Mouse (Mus musculus) heart, embryonic 15.5 days (tissue): ENCODE results near the gene Anxa9. TPM values are rescaled to one million over a fixed set of nuclear protein-coding genes. Genes with fewer than 3 reads are reported as not detected.

Source experiments
- ATAC-seq: fragments of 200-750 bp; cut with Nextera tagmentation; replicated peaks from 2 replicates; pipeline ENCODE4 v1.8.0; 2017; ENCODE audit warnings: low read depth, moderate TSS enrichment; ENCODE audit not compliant: insufficient number of reproducible peaks, insufficient read depth, low FRiP score
- H3K27ac ChIP-seq: fragments of 300-500 bp; sonication (generic); 2 replicates; pipeline ENCODE4 v1.5.1; 2015; ENCODE audit warnings: mild to moderate bottlenecking, inconsistent platforms
- H3K27me3 ChIP-seq: fragments of 300-500 bp; sonication (generic); 2 replicates; pipeline ENCODE4 v1.6.1; 2015; ENCODE audit warnings: inconsistent platforms
- H3K36me3 ChIP-seq: fragments of 300-500 bp; sonication (generic); 2 replicates; pipeline ENCODE4 v1.6.1; 2015; ENCODE audit warnings: mild to moderate bottlenecking, inconsistent platforms
- H3K4me1 ChIP-seq: fragments of 300-500 bp; sonication (generic); replicated peaks from 2 replicates; pipeline ENCODE4 v1.6.1; 2015; ENCODE audit warnings: inconsistent platforms
- H3K4me2 ChIP-seq: fragments of 300-500 bp; sonication (generic); 2 replicates; pipeline ENCODE4 v1.6.1; 2015; ENCODE audit warnings: inconsistent platforms, mild to moderate bottlenecking, moderate library complexity
- H3K4me3 ChIP-seq: fragments of 300-500 bp; sonication (generic); 2 replicates; pipeline ENCODE4 v1.5.1; 2015; ENCODE audit warnings: mild to moderate bottlenecking, inconsistent platforms
- H3K9ac ChIP-seq: fragments of 300-500 bp; sonication (generic); 2 replicates; pipeline ENCODE4 v1.6.1; 2015; ENCODE audit warnings: mild to moderate bottlenecking, inconsistent platforms
- H3K9me3 ChIP-seq: fragments of 300-500 bp; sonication (generic); replicated peaks from 2 replicates; pipeline ENCODE4 v1.6.1; 2016; ENCODE audit warnings: inconsistent platforms
- WGBS: fragments of 180-500 bp; shearing (Covaris S2); methylation state at CpG from one replicate; pipeline ENCODE4 v1.1.7; 2015; ENCODE audit warnings: mixed read lengths; 5-methylcytosine and 5-hydroxymethylcytosine counted together
- polyA plus RNA-seq: library from polyadenylated mRNA; unstranded; fragments of >200 nt; fragmentation: Nextera tagmentation; extraction: Ambion mirVana; gene quantifications from 2 replicates; pipeline ENCODE4 v1.2.1, GENCODE M21; 2015

Anxa9 gene
- polyA plus RNA-seq, 1 experiment from 2014 or later: 0.64 TPM

- 91% methylated on average over 3 of the region's 3 CpGs for WGBS
- Histone ChIP-seq H3K4me1 (peaks cover 9% of the 10 kb centered on the region), H3K9me3 (no peaks in the 10 kb centered on the region), H3K4me2 (no peak overlapping the region), H3K4me3 (no peak overlapping the region), H3K9ac (no peak overlapping the region), H3K36me3 (peaks cover 77% of the 10 kb centered on the region), H3K27me3 (no peaks in the 10 kb centered on the region), H3K27ac (no peak overlapping the region)
- ATAC-seq: no peak
Measured at GRCm38 (mm10) chr3:95323429-95323828, 16.5 kb upstream of the Anxa9 start.

GRCm38 (mm10) chr3:95319701-95320625 is 13.0 kb upstream of the Anxa9 start:
- H3K27me3 ChIP-seq: no peaks in the 10 kb centered on the region
- H3K9ac ChIP-seq: no peak overlapping the region
- ATAC-seq: no peak
- H3K4me3 ChIP-seq: no peak overlapping the region
- no peaks in the 10 kb centered on the region for H3K9me3 ChIP-seq
- peaks cover 49% of the 10 kb centered on the region for H3K36me3 ChIP-seq
- H3K4me1 ChIP-seq: peaks cover 35% of the 10 kb centered on the region
- H3K4me2 ChIP-seq: no peak overlapping the region
- 73% methylated on average over 12 of the region's 12 CpGs for WGBS
- H3K27ac ChIP-seq: no peak overlapping the region

- Histone ChIP-seq H3K4me3 (no peak overlapping the region), H3K27ac (peak overlapping the region; percentile 71), H3K27me3 (no peaks in the 10 kb centered on the region), H3K9ac (no peak overlapping the region), H3K4me2 (no peak overlapping the region), H3K4me1 (peaks cover 37% of the 10 kb centered on the region), H3K9me3 (no peaks in the 10 kb centered on the region), H3K36me3 (peaks cover 40% of the 10 kb centered on the region)
- no peak for ATAC-seq
- WGBS: 48% methylated on average over 2 of the region's 2 CpGs
Measured at GRCm38 (mm10) chr3:95319110-95319509, 12.1 kb upstream of the Anxa9 start.

- no peaks in the 10 kb centered on the region for H3K9me3 ChIP-seq
- ATAC-seq: no peak
- H3K4me3 ChIP-seq: no peak overlapping the region
- H3K36me3 ChIP-seq: peaks cover 35% of the 10 kb centered on the region
- H3K27ac ChIP-seq: peak overlapping the region; percentile 71
- no peak overlapping the region for H3K9ac ChIP-seq
- H3K4me1 ChIP-seq: peaks cover 37% of the 10 kb centered on the region
- no peaks in the 10 kb centered on the region for H3K27me3 ChIP-seq
- no peak overlapping the region for H3K4me2 ChIP-seq
- WGBS: 29% methylated on average over 6 of the region's 6 CpGs
Measured at GRCm38 (mm10) chr3:95318548-95318947, 11.6 kb upstream of the Anxa9 start.

- WGBS: 12% methylated on average over 12 of the region's 12 CpGs
- Histone ChIP-seq H3K36me3 (peaks cover 26% of the 10 kb centered on the region), H3K27ac (peak overlapping the region; percentile 71), H3K4me1 (peaks cover 40% of the 10 kb centered on the region), H3K4me3 (peak overlapping the region; percentile 20), H3K4me2 (peak overlapping the region; percentile 50), H3K27me3 (no peaks in the 10 kb centered on the region), H3K9me3 (no peaks in the 10 kb centered on the region), H3K9ac (0 out of 2 replicates have a peak overlapping the region, but pooled peaks have one; percentile 28)
- no peak for ATAC-seq
Measured at GRCm38 (mm10) chr3:95317414-95318080, 10.6 kb upstream of the Anxa9 start.

GRCm38 (mm10) chr3:95315844-95316550 is 9.0 kb upstream of the Anxa9 start:
- H3K9ac ChIP-seq: peak overlapping the region; percentile 98
- H3K27me3 ChIP-seq: no peaks in the 10 kb centered on the region
- H3K27ac ChIP-seq: peak overlapping the region; percentile 98
- 8% methylated on average over 9 of the region's 9 CpGs for WGBS
- peaks cover 42% of the 10 kb centered on the region for H3K4me1 ChIP-seq
- H3K4me3 ChIP-seq: peak overlapping the region; percentile 94
- peaks cover 11% of the 10 kb centered on the region for H3K36me3 ChIP-seq
- no peak for ATAC-seq
- H3K9me3 ChIP-seq: no peaks in the 10 kb centered on the region
- peak overlapping the region; percentile 92 for H3K4me2 ChIP-seq

GRCm38 (mm10) chr3:95315094-95315843 is 8.3 kb upstream of the Anxa9 start:
- peak; percentile 94 for ATAC-seq
- Histone ChIP-seq H3K9me3 (no peaks in the 10 kb centered on the region), H3K27ac (peak overlapping the region; percentile 98), H3K4me3 (peak overlapping the region; percentile 94), H3K4me2 (peak overlapping the region; percentile 92), H3K36me3 (peaks cover 3% of the 10 kb centered on the region), H3K4me1 (peaks cover 42% of the 10 kb centered on the region), H3K27me3 (no peaks in the 10 kb centered on the region), H3K9ac (peak overlapping the region; percentile 98)
- under 1% methylated on average over 71 of the region's 71 CpGs for WGBS

- WGBS: 5% methylated on average over 27 of the region's 27 CpGs
- peak within 1 kb of the TSS; percentile 98 for H3K9ac ChIP-seq
- H3K27me3 ChIP-seq: no peaks in the 10 kb centered on the region
- peak within 1 kb of the TSS; percentile 92 for H3K4me2 ChIP-seq
- H3K27ac ChIP-seq: peak within 1 kb of the TSS; percentile 98
- H3K4me3 ChIP-seq: peak within 1 kb of the TSS; percentile 94
- no peak for ATAC-seq
- no peaks in the 10 kb centered on the region for H3K36me3 ChIP-seq
- no peaks in the 10 kb centered on the region for H3K9me3 ChIP-seq
- peaks cover 42% of the 10 kb centered on the region for H3K4me1 ChIP-seq
Measured at GRCm38 (mm10) chr3:95314486-95315093, 7.6 kb upstream of the Anxa9 start, which contains the start of gene Cers2. Cers2 (plus strand) TSS chr3:95314791.

- H3K4me2 ChIP-seq: peak overlapping the region; percentile 92
- peak overlapping the region; percentile 94 for H3K4me3 ChIP-seq
- no peaks in the 10 kb centered on the region for H3K27me3 ChIP-seq
- no peak for ATAC-seq
- no peak overlapping the region for H3K9ac ChIP-seq
- 72% methylated on average over 6 of the region's 6 CpGs for WGBS
- peaks cover 39% of the 10 kb centered on the region for H3K4me1 ChIP-seq
- H3K27ac ChIP-seq: no peak overlapping the region
- no peaks in the 10 kb centered on the region for H3K9me3 ChIP-seq
- no peaks in the 10 kb centered on the region for H3K36me3 ChIP-seq
Measured at GRCm38 (mm10) chr3:95314075-95314474, 7.1 kb upstream of the Anxa9 start.

GRCm38 (mm10) chr3:95313476-95313875 is 6.5 kb upstream of the Anxa9 start:
- Histone ChIP-seq H3K9ac (no peak overlapping the region), H3K4me3 (no peak overlapping the region), H3K27me3 (no peaks in the 10 kb centered on the region), H3K9me3 (no peaks in the 10 kb centered on the region), H3K27ac (no peak overlapping the region), H3K4me2 (no peak overlapping the region), H3K4me1 (peaks cover 33% of the 10 kb centered on the region), H3K36me3 (no peaks in the 10 kb centered on the region)
- ATAC-seq: no peak
- WGBS: 49% methylated on average over 7 of the region's 7 CpGs
